Mouse (Mus musculus) forebrain, embryonic 16.5 days (tissue): Measurements from ENCODE around the gene Mtif2. TPM values are rescaled to one million over a fixed set of nuclear protein-coding genes. Genes with fewer than 3 reads are reported as not detected.

Source experiments
- ATAC-seq: fragments of 200-750 bp; cut with Nextera tagmentation; 2 replicates; pipeline ENCODE4 v1.8.0; 2017; ENCODE audit warnings: mild to moderate bottlenecking, moderate library complexity
- H3K27ac ChIP-seq: fragments of 300-500 bp; sonication (generic); 2 replicates; pipeline ENCODE4 v1.5.1; 2014; ENCODE audit warnings: low read length, control low read depth
- H3K27me3 ChIP-seq: fragments of 300-500 bp; sonication (generic); replicated peaks from 2 replicates; pipeline ENCODE4 v1.6.1; 2014; ENCODE audit warnings: low read length; ENCODE audit not compliant: control insufficient read depth, insufficient read depth
- H3K36me3 ChIP-seq: fragments of 300-500 bp; sonication (generic); 2 replicates; pipeline ENCODE4 v1.6.1; 2014; ENCODE audit not compliant: control insufficient read depth, insufficient read depth
- H3K4me1 ChIP-seq: fragments of 300-500 bp; sonication (generic); replicated peaks from 2 replicates; pipeline ENCODE4 v1.6.1; 2014; ENCODE audit warnings: low read length; ENCODE audit not compliant: control insufficient read depth, insufficient read depth
- H3K4me2 ChIP-seq: fragments of 300-500 bp; sonication (generic); 2 replicates; pipeline ENCODE4 v1.6.1; 2014; ENCODE audit warnings: mild to moderate bottlenecking, low read length, control low read depth
- H3K4me3 ChIP-seq: fragments of 300-500 bp; sonication (generic); replicated peaks from 2 replicates; pipeline ENCODE4 v1.5.1; 2014; ENCODE audit warnings: mild to moderate bottlenecking, low read length, control low read depth
- H3K9ac ChIP-seq: fragments of 300-500 bp; sonication (generic); replicated peaks from 2 replicates; pipeline ENCODE4 v1.6.1; 2014; ENCODE audit warnings: low read depth, low read length, control low read depth
- H3K9me3 ChIP-seq: fragments of 300-500 bp; sonication (generic); 2 replicates; pipeline ENCODE4 v1.6.1; 2016; ENCODE audit warnings: low read length; ENCODE audit not compliant: control insufficient read depth
- WGBS: fragments of 180-500 bp; shearing (Covaris S2); extraction: QIAGEN DNeasy Blood & Tissue Kit; methylation state at CpG from one replicate; pipeline ENCODE4 v1.1.7; 2014; 5-methylcytosine and 5-hydroxymethylcytosine counted together
- polyA plus RNA-seq: library from polyadenylated mRNA; unstranded; fragments of >200 nt; fragmentation: Nextera tagmentation; extraction: Ambion mirVana; gene quantifications from 2 replicates; pipeline ENCODE4 v1.2.1, GENCODE M21; 2015

Gene Mtif2
- polyA plus RNA-seq, 1 experiment from 2014 or later = 65.8 TPM

DNA sequence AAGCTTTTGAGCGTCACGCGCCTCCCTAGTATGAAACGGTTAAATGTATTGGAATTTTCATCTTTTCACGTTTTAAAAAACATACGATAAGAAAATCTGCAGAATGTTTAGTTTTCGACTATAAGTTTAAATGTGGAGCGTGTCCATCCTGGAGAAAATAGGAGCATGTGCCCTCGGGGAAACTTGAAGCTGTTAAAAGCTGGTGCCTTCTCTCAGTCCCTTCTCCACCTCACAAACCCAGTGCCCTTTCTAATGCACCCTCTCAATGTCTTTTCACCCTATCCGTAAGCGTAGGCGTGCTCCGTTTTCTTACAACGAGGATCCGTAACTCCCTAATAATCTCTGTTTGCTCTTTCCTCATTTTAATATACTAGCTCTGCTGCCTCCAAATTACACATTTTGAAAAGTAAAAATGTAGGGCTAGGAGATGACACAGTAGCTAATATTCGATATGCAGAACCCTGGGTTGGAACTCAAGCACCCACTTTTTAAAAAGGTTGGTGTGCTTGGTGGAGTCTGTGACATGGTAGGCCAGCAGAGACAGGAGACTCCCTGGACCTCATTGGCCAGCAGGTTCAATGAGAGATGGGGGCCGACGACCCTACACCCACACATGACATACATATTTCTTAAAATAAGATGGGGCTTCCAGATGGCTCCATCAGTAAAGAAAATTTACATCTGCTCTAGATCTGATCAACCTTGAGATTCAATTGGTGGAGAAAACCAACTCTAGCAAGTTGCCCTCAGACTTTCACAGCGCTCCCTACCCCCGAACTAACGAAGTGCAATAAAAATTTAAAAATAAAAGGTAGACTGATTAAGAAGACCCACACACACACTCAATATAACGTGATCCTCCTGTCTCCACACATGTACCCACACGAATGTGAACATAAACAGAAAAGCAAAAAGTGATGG lies 22.6 kb downstream of the Mtif2 start:
- peaks cover 11% of the 10 kb centered on the region; the same call in 1 of the 2 replicates for H3K36me3 ChIP-seq
- WGBS = 25% methylated on average over 23 of the region's 23 CpGs
- H3K9ac ChIP-seq = peak overlapping the region; percentile 85
- H3K9me3 ChIP-seq = no peaks in the 10 kb centered on the region
- peak overlapping the region; percentile 90 for H3K27ac ChIP-seq
- no peak for ATAC-seq
- peak overlapping the region; percentile 74 for H3K4me3 ChIP-seq
- H3K4me2 ChIP-seq = peak overlapping the region; percentile 82
- H3K4me1 ChIP-seq = peaks cover 12% of the 10 kb centered on the region
- no peaks in the 10 kb centered on the region for H3K27me3 ChIP-seq

DNA sequence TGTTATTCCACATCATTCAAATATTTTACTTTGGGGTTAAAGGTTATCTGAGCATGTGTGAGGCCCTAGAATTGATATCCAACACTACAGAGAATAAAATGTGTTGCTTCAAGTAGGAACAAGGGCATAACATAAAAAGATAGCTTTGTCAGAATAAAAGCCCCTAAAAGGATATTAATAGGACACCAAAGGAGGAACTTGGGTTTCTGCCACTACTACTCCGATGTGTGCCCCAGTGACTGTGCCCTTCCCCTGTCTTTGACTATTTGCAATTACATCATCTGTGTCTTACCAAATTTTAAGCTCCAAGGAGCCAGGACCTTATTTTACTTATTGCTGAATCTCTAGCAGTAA lies 23.2 kb downstream of the Mtif2 start:
- no peak overlapping the region for H3K27ac ChIP-seq
- H3K27me3 ChIP-seq = no peaks in the 10 kb centered on the region
- H3K4me1 ChIP-seq = peaks cover 12% of the 10 kb centered on the region
- H3K9ac ChIP-seq = no peak overlapping the region
- no peak for ATAC-seq
- peaks cover 7% of the 10 kb centered on the region; the same call in 1 of the 2 replicates for H3K36me3 ChIP-seq
- no peak overlapping the region for H3K4me3 ChIP-seq
- H3K4me2 ChIP-seq = no peak overlapping the region
- no peaks in the 10 kb centered on the region for H3K9me3 ChIP-seq
- WGBS = 90% methylated on average over 1 of the region's 1 CpGs

GRCm38 (mm10) chr11:29560452-29560851 lies 34.2 kb downstream of the Mtif2 start:
- ATAC-seq = no peak
- H3K9ac ChIP-seq = no peak overlapping the region
- H3K4me3 ChIP-seq = no peak overlapping the region
- no peaks in the 10 kb centered on the region for H3K27me3 ChIP-seq
- H3K4me2 ChIP-seq = no peak overlapping the region
- no peak overlapping the region for H3K27ac ChIP-seq
- H3K4me1 ChIP-seq = no peaks in the 10 kb centered on the region
- H3K36me3 ChIP-seq = no peaks in the 10 kb centered on the region
- no peaks in the 10 kb centered on the region for H3K9me3 ChIP-seq
- 92% methylated on average over 9 of the region's 9 CpGs for WGBS

DNA sequence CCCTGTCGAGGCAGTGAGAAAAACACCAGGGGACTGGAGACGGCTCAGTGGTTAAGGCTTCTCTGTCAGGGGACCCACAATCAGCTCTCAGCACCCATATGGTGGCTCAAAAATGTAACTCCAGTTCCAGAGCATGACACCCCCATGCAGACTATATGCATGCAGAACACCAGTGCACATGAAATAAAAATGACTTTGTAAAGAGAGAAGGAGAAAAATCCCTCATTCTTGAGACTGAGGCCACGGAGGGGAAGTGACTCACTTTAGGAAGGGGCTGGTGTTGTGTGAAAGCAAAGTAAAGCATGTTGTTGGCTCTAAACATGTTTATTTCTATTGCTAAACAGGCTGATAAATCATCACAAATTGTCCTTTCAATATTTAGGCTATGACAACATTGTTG lies 34.8 kb downstream of the Mtif2 start:
- no peaks in the 10 kb centered on the region for H3K27me3 ChIP-seq
- WGBS = 91% methylated on average over 3 of the region's 3 CpGs
- no peaks in the 10 kb centered on the region for H3K4me1 ChIP-seq
- no peak for ATAC-seq
- H3K9ac ChIP-seq = no peak overlapping the region
- H3K27ac ChIP-seq = no peak overlapping the region
- H3K9me3 ChIP-seq = no peaks in the 10 kb centered on the region
- H3K4me2 ChIP-seq = no peak overlapping the region
- H3K36me3 ChIP-seq = no peaks in the 10 kb centered on the region
- H3K4me3 ChIP-seq = no peak overlapping the region

DNA sequence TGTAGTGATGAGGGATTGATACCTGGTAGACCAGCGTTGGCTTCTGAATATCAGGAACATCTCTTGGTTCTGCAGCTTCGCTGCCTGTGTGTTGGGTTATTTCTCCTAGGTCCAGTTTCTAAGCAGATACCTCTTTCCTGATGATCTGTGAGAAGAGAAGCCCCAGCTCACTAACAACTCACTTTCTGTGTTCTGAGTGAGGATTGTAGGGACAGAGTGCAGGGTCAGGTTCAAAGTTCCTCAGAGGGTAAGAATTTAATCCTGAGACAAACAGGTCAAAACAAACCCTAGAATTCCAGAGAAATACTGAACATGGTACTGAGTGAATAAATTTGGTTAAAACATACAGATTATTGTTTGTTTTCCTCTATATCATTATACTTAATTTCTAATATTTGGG lies 37.2 kb downstream of the Mtif2 start:
- WGBS = 86% methylated on average over 2 of the region's 2 CpGs
- H3K4me2 ChIP-seq = no peak overlapping the region
- no peaks in the 10 kb centered on the region for H3K36me3 ChIP-seq
- H3K4me3 ChIP-seq = no peak overlapping the region
- H3K27ac ChIP-seq = no peak overlapping the region
- H3K27me3 ChIP-seq = no peaks in the 10 kb centered on the region
- H3K9ac ChIP-seq = no peak overlapping the region
- ATAC-seq = no peak
- H3K9me3 ChIP-seq = no peaks in the 10 kb centered on the region
- H3K4me1 ChIP-seq = no peaks in the 10 kb centered on the region

DNA sequence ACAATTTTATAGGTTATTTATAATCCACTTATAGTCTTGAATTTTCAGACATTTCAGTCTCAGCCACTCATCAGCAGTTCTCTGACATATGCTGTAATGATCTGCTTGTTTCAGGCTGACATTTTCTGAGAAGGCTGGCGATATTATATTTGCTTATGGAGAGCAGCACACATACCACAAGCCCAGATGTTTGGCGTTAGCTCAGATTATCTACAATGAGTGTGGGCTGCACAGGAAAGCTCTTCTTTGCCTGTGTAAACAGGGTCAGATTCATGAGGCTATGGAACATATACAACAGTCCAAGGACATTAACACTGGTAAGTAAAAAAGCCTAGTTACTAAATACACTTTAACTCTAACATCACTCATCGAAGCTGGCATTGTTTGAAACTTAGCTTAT lies 45.3 kb downstream of the Mtif2 start:
- Histone ChIP-seq H3K27ac (no peak overlapping the region), H3K4me2 (no peak overlapping the region), H3K4me1 (no peaks in the 10 kb centered on the region), H3K4me3 (no peak overlapping the region), H3K9ac (no peak overlapping the region), H3K27me3 (no peaks in the 10 kb centered on the region), H3K36me3 (no peaks in the 10 kb centered on the region), H3K9me3 (no peaks in the 10 kb centered on the region)
- ATAC-seq = no peak
- 89% methylated on average over 3 of the region's 3 CpGs for WGBS

DNA sequence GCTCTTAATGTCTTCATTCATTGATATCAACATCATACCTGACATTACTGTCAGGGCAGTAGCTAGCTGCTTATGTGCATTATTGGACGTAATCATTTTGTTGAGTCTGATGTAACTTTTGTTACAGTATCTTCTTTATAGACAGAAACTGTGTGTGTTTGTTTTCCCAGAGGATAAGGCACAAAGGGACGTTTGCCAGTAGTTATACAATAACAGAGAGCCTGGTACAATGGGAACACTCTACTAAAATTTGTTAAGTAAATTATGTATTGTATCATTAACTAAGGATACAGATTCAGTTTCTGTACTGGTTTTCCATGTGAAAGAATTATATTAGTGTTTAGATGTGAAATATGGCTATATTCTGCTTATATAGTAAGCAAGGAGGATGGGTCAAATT lies 46.4 kb downstream of the Mtif2 start:
- no peak overlapping the region for H3K27ac ChIP-seq
- H3K4me1 ChIP-seq = no peaks in the 10 kb centered on the region
- H3K4me2 ChIP-seq = no peak overlapping the region
- H3K9ac ChIP-seq = no peak overlapping the region
- WGBS = 74% methylated on average over 2 of the region's 2 CpGs
- H3K36me3 ChIP-seq = no peaks in the 10 kb centered on the region
- H3K9me3 ChIP-seq = no peaks in the 10 kb centered on the region
- no peaks in the 10 kb centered on the region for H3K27me3 ChIP-seq
- H3K4me3 ChIP-seq = no peak overlapping the region
- no peak for ATAC-seq

DNA sequence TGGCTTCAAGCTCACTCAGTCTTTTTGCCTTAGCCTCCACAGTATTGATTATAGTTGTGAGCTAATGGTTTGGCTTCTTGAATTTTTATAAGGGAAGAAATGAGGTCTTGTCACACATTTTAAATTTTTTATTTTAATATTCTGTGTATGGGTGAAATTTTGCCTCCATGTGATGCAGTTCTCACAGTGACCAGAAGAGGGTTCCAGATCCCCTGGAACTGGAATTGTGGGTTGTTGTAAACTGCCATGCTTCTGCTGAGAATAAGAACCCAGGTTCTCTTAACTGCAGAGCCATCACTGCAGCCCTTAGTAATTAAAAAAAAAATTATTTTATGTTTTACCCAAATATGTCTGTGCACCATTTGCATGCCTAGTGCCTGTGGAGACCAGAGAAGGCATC lies 53.4 kb downstream of the Mtif2 start:
- no peak for ATAC-seq
- H3K27ac ChIP-seq = no peak overlapping the region
- H3K9ac ChIP-seq = no peak overlapping the region
- no peaks in the 10 kb centered on the region for H3K4me1 ChIP-seq
- no peaks in the 10 kb centered on the region for H3K36me3 ChIP-seq
- H3K4me2 ChIP-seq = no peak overlapping the region
- H3K4me3 ChIP-seq = no peak overlapping the region
- H3K27me3 ChIP-seq = no peaks in the 10 kb centered on the region
- no peaks in the 10 kb centered on the region for H3K9me3 ChIP-seq
